Mouse (Mus musculus) intestine, embryonic 15.5 days (tissue): ENCODE data around the gene 4632433K11Rik. TPM values are rescaled to one million over a fixed set of nuclear protein-coding genes. Genes with fewer than 3 reads are reported as not detected.

Experiments
- ATAC-seq: fragments of 200-750 bp; cut with Nextera tagmentation; 2 replicates; pipeline ENCODE4 v1.8.0; 2017; ENCODE audit warnings: moderate TSS enrichment, moderate library complexity
- H3K27ac ChIP-seq: fragments of 300-500 bp; sonication (generic); 2 replicates; pipeline ENCODE4 v1.5.1; 2015; ENCODE audit warnings: mild to moderate bottlenecking, inconsistent platforms
- H3K27me3 ChIP-seq: fragments of 300-500 bp; sonication (generic); replicated peaks from 2 replicates; pipeline ENCODE4 v1.6.1; 2015; ENCODE audit warnings: inconsistent platforms
- H3K36me3 ChIP-seq: fragments of 300-500 bp; sonication (generic); 2 replicates; pipeline ENCODE4 v1.6.1; 2015; ENCODE audit warnings: inconsistent platforms
- H3K4me1 ChIP-seq: fragments of 300-500 bp; sonication (generic); replicated peaks from 2 replicates; pipeline ENCODE4 v1.6.1; 2015; ENCODE audit warnings: inconsistent platforms
- H3K4me2 ChIP-seq: fragments of 300-500 bp; sonication (generic); replicated peaks from 2 replicates; pipeline ENCODE4 v1.6.1; 2015; ENCODE audit warnings: mild to moderate bottlenecking, inconsistent platforms
- H3K4me3 ChIP-seq: fragments of 300-500 bp; sonication (generic); replicated peaks from 2 replicates; pipeline ENCODE4 v1.5.1; 2015; ENCODE audit warnings: inconsistent platforms
- H3K9ac ChIP-seq: fragments of 300-500 bp; sonication (generic); 2 replicates; pipeline ENCODE4 v1.6.1; 2015; ENCODE audit warnings: inconsistent platforms
- H3K9me3 ChIP-seq: fragments of 300-500 bp; sonication (generic); 2 replicates; pipeline ENCODE4 v1.6.1; 2016; ENCODE audit warnings: inconsistent platforms
- WGBS: fragments of 180-500 bp; shearing (Covaris S2); methylation state at CpG from one replicate; pipeline ENCODE4 v1.1.7; 2015; 5-methylcytosine and 5-hydroxymethylcytosine counted together
- polyA plus RNA-seq: library from polyadenylated mRNA; unstranded; fragments of >200 nt; fragmentation: Nextera tagmentation; extraction: Ambion mirVana; gene quantifications from 2 replicates; pipeline ENCODE4 v1.2.1, GENCODE M21; 2015

The 4632433K11Rik gene
- polyA plus RNA-seq, 1 experiment from 2014 or later: not detected

GRCm38 (mm10) chr7:5046112-5046511 lies 12.2 kb downstream of the 4632433K11Rik start:
- Histone ChIP-seq H3K4me3 (no peak overlapping the region), H3K9me3 (no peaks in the 10 kb centered on the region), H3K4me2 (no peak overlapping the region), H3K4me1 (peaks cover 6% of the 10 kb centered on the region; the same call in 1 of the 2 replicates), H3K9ac (no peak overlapping the region), H3K27me3 (no peaks in the 10 kb centered on the region), H3K36me3 (no peaks in the 10 kb centered on the region), H3K27ac (no peak overlapping the region)
- WGBS: 69% methylated on average over 2 of the region's 2 CpGs
- no peak for ATAC-seq

GRCm38 (mm10) chr7:5047313-5047712 lies 13.4 kb downstream of the 4632433K11Rik start:
- H3K4me1 ChIP-seq: peaks cover 9% of the 10 kb centered on the region; the same call in 1 of the 2 replicates
- 26% methylated on average over 2 of the region's 2 CpGs for WGBS
- H3K4me3 ChIP-seq: no peak overlapping the region
- no peak overlapping the region for H3K27ac ChIP-seq
- H3K9ac ChIP-seq: no peak overlapping the region
- no peaks in the 10 kb centered on the region for H3K36me3 ChIP-seq
- H3K4me2 ChIP-seq: no peak overlapping the region
- H3K9me3 ChIP-seq: no peaks in the 10 kb centered on the region
- H3K27me3 ChIP-seq: peaks cover 4% of the 10 kb centered on the region; the same call in 1 of the 2 replicates
- ATAC-seq: no peak

GRCm38 (mm10) chr7:5051193-5052192 lies 17.6 kb downstream of the 4632433K11Rik start, which contains the start of gene Zfp580:
Gene Zfp580, plus strand, starts transcription at chr7:5051538.
- Histone ChIP-seq H3K27me3 (peaks cover 43% of the 10 kb centered on the region), H3K36me3 (no peaks in the 10 kb centered on the region), H3K9me3 (no peaks in the 10 kb centered on the region), H3K27ac (peak within 1 kb of the TSS; percentile 34), H3K4me1 (peaks cover 34% of the 10 kb centered on the region), H3K9ac (peak within 1 kb of the TSS; percentile 82), H3K4me3 (peak within 1 kb of the TSS; percentile 86), H3K4me2 (peak within 1 kb of the TSS; percentile 94)
- ATAC-seq: peak; percentile 85
- 1% methylated on average over 65 of the region's 65 CpGs for WGBS

- Histone ChIP-seq H3K4me2 (peak overlapping the region; percentile 94), H3K27ac (no peak overlapping the region), H3K27me3 (peaks cover 50% of the 10 kb centered on the region), H3K4me1 (peaks cover 41% of the 10 kb centered on the region), H3K4me3 (peak overlapping the region; percentile 86), H3K36me3 (no peaks in the 10 kb centered on the region), H3K9me3 (no peaks in the 10 kb centered on the region), H3K9ac (peak overlapping the region; percentile 48)
- 2% methylated on average over 12 of the region's 12 CpGs for WGBS
- no peak for ATAC-seq
These were observed 18.5 kb downstream of the 4632433K11Rik start for GRCm38 (mm10) chr7:5052438-5052837.

GRCm38 (mm10) chr7:5052931-5053343 lies 19.0 kb downstream of the 4632433K11Rik start:
- Histone ChIP-seq H3K4me3 (peak overlapping the region; percentile 86), H3K9me3 (no peaks in the 10 kb centered on the region), H3K9ac (peak overlapping the region; percentile 48), H3K27me3 (peaks cover 54% of the 10 kb centered on the region), H3K4me2 (peak overlapping the region; percentile 94), H3K4me1 (peaks cover 41% of the 10 kb centered on the region), H3K36me3 (no peaks in the 10 kb centered on the region), H3K27ac (no peak overlapping the region)
- peak; percentile 29; the same call in 1 of the 2 replicates for ATAC-seq
- WGBS: 4% methylated on average over 45 of the region's 45 CpGs

- H3K4me3 ChIP-seq: peak overlapping the region; percentile 86
- H3K27ac ChIP-seq: no peak overlapping the region
- WGBS: 15% methylated on average over 32 of the region's 32 CpGs
- peaks cover 41% of the 10 kb centered on the region for H3K4me1 ChIP-seq
- peak overlapping the region; percentile 29 for H3K9ac ChIP-seq
- H3K9me3 ChIP-seq: no peaks in the 10 kb centered on the region
- H3K36me3 ChIP-seq: no peaks in the 10 kb centered on the region
- H3K4me2 ChIP-seq: peak overlapping the region; percentile 94
- H3K27me3 ChIP-seq: peaks cover 57% of the 10 kb centered on the region
- ATAC-seq: no peak
These were observed 19.7 kb downstream of the 4632433K11Rik start for GRCm38 (mm10) chr7:5053456-5054179.

- Histone ChIP-seq H3K4me2 (peak overlapping the region; percentile 72), H3K4me3 (peak overlapping the region; percentile 47), H3K36me3 (no peaks in the 10 kb centered on the region), H3K9me3 (no peaks in the 10 kb centered on the region), H3K27ac (no peak overlapping the region), H3K27me3 (peaks cover 55% of the 10 kb centered on the region), H3K9ac (peak overlapping the region; percentile 62), H3K4me1 (peaks cover 42% of the 10 kb centered on the region)
- WGBS: 2% methylated on average over 55 of the region's 55 CpGs
- no peak for ATAC-seq
These were observed 22.8 kb downstream of the 4632433K11Rik start for GRCm38 (mm10) chr7:5056651-5057263.

- Histone ChIP-seq H3K4me3 (peak overlapping the region; percentile 47), H3K27me3 (peaks cover 54% of the 10 kb centered on the region), H3K36me3 (no peaks in the 10 kb centered on the region), H3K27ac (no peak overlapping the region), H3K4me2 (peak overlapping the region; percentile 72), H3K4me1 (peaks cover 38% of the 10 kb centered on the region), H3K9ac (peak overlapping the region; percentile 62; the same call in 1 of the 2 replicates), H3K9me3 (no peaks in the 10 kb centered on the region)
- no peak for ATAC-seq
- 35% methylated on average over 8 of the region's 8 CpGs for WGBS
These were observed 23.5 kb downstream of the 4632433K11Rik start for GRCm38 (mm10) chr7:5057381-5057780.

GRCm38 (mm10) chr7:5057804-5058203 lies 23.9 kb downstream of the 4632433K11Rik start:
- ATAC-seq: no peak
- Histone ChIP-seq H3K4me3 (no peak overlapping the region), H3K9ac (no peak overlapping the region), H3K27ac (no peak overlapping the region), H3K27me3 (peaks cover 52% of the 10 kb centered on the region), H3K9me3 (no peaks in the 10 kb centered on the region), H3K36me3 (no peaks in the 10 kb centered on the region), H3K4me1 (peaks cover 34% of the 10 kb centered on the region), H3K4me2 (peak overlapping the region; percentile 72)
- 32% methylated on average over 11 of the region's 11 CpGs for WGBS

GRCm38 (mm10) chr7:5058631-5059030 lies 24.7 kb downstream of the 4632433K11Rik start:
- H3K4me3 ChIP-seq: no peak overlapping the region
- H3K4me1 ChIP-seq: peaks cover 26% of the 10 kb centered on the region
- no peak overlapping the region for H3K27ac ChIP-seq
- H3K9ac ChIP-seq: no peak overlapping the region
- H3K27me3 ChIP-seq: peaks cover 43% of the 10 kb centered on the region
- no peaks in the 10 kb centered on the region for H3K9me3 ChIP-seq
- H3K36me3 ChIP-seq: no peaks in the 10 kb centered on the region
- H3K4me2 ChIP-seq: no peak overlapping the region
- no peak for ATAC-seq
- WGBS: 89% methylated on average over 1 of the region's 1 CpGs

GRCm38 (mm10) chr7:5059421-5059820 lies 25.5 kb downstream of the 4632433K11Rik start:
- H3K27ac ChIP-seq: no peak overlapping the region
- no peak for ATAC-seq

More at GRCm38 (mm10) chr7:5059421-5059820, 25.5 kb downstream of the 4632433K11Rik start:
- Histone ChIP-seq H3K36me3 (no peaks in the 10 kb centered on the region), H3K4me2 (no peak overlapping the region), H3K4me1 (peaks cover 24% of the 10 kb centered on the region), H3K4me3 (no peak overlapping the region), H3K27me3 (peaks cover 35% of the 10 kb centered on the region), H3K9me3 (no peaks in the 10 kb centered on the region), H3K9ac (no peak overlapping the region)
- WGBS: 91% methylated on average over 12 of the region's 12 CpGs
